Mouse (Mus musculus) stomach, postnatal 0 days (tissue): Measurements from ENCODE around the gene Ino80b. TPM values are rescaled to one million over a fixed set of nuclear protein-coding genes. Genes with fewer than 3 reads are reported as not detected.

Experiments used
- ATAC-seq: fragments of 200-750 bp; cut with Nextera tagmentation; 2 replicates; pipeline ENCODE4 v1.8.0; 2017; ENCODE audit not compliant: low FRiP score, low TSS enrichment
- DNase-seq: peaks from one replicate; pipeline ENCODE4 v3.0.0-alpha.2; 2016; ENCODE audit warnings: low spot score
- H3K27ac ChIP-seq: fragments of 300-500 bp; sonication (generic); replicated peaks from 2 replicates; pipeline ENCODE4 v1.5.1; 2014; ENCODE audit warnings: mild to moderate bottlenecking, control low read depth
- H3K27me3 ChIP-seq: fragments of 300-500 bp; sonication (generic); 2 replicates; pipeline ENCODE4 v1.6.1; 2014; ENCODE audit warnings: low read length; ENCODE audit not compliant: control insufficient read depth, insufficient read depth
- H3K36me3 ChIP-seq: fragments of 300-500 bp; sonication (generic); 2 replicates; pipeline ENCODE4 v1.6.1; 2014; ENCODE audit warnings: low read length, mixed read lengths; ENCODE audit not compliant: control insufficient read depth, insufficient read depth
- H3K4me1 ChIP-seq: fragments of 300-500 bp; sonication (generic); replicated peaks from 2 replicates; pipeline ENCODE4 v1.6.1; 2014; ENCODE audit warnings: antibody characterized with exemption; ENCODE audit not compliant: control insufficient read depth, insufficient read depth
- H3K4me2 ChIP-seq: fragments of 300-500 bp; sonication (generic); replicated peaks from 2 replicates; pipeline ENCODE4 v1.6.1; 2014; ENCODE audit warnings: low read depth, mild to moderate bottlenecking, control low read depth, moderate library complexity
- H3K4me3 ChIP-seq: fragments of 300-500 bp; sonication (generic); 2 replicates; pipeline ENCODE4 v1.5.1; 2014; ENCODE audit warnings: low read depth, low read length, control low read depth
- H3K9ac ChIP-seq: fragments of 300-500 bp; sonication (generic); 2 replicates; pipeline ENCODE4 v1.6.1; 2014; ENCODE audit warnings: mild to moderate bottlenecking, low read length, control low read depth, mixed read lengths
- H3K9me3 ChIP-seq: fragments of 300-500 bp; sonication (generic); 2 replicates; pipeline ENCODE4 v1.6.1; 2016; ENCODE audit warnings: low read length; ENCODE audit not compliant: control insufficient read depth
- CTCF ChIP-seq: IDR thresholded peaks from 2 replicates; pipeline ENCODE4 v1.5.1; 2016; ENCODE audit warnings: antibody characterized with exemption, low read depth, mild to moderate bottlenecking, moderate library complexity
- EP300 ChIP-seq: optimal IDR thresholded peaks from 2 replicates; pipeline ENCODE3; 2016; ENCODE audit warnings: antibody characterized with exemption
- WGBS: fragments of 180-500 bp; shearing (Covaris S2); extraction: QIAGEN DNeasy Blood & Tissue Kit; methylation state at CpG from one replicate; pipeline ENCODE4 v1.1.7; 2014; 5-methylcytosine and 5-hydroxymethylcytosine counted together
- polyA plus RNA-seq: library from polyadenylated mRNA; unstranded; fragments of >200 nt; fragmentation: Nextera tagmentation; extraction: Ambion mirVana; gene quantifications from 2 replicates; pipeline ENCODE4 v1.2.1, GENCODE M21; 2015

The Ino80b gene
- polyA plus RNA-seq, 1 experiment from 2014 or later: 7.7 TPM

DNA sequence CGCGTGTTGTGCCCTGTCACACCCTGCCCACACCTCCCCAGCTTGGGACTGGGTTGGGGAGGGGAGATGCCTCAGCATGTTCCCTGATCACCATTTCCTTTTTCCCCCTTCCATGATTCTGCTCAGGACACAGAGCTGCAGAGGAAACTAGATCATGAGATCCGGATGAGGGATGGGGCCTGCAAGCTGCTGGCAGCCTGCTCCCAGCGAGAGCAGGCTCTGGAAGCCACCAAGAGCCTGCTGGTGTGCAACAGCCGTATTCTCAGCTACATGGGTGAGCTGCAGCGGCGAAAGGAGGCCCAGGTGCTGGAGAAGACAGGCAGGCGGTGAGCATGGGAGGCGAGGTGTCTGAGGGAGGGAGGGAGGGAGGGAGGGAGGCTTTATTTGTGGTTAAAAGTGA lies 20.6 kb upstream of the Ino80b start:
- H3K4me2 ChIP-seq: no peak overlapping the region
- TF ChIP-seq EP300 (no peak), CTCF (no peak)
- no peaks in the 10 kb centered on the region for H3K27me3 ChIP-seq
- DNase-seq (no peak), ATAC-seq (no peak)
- 42% methylated on average over 9 of the region's 9 CpGs for WGBS
- 0 out of 2 replicates have a peak overlapping the region, but pooled peaks have one; percentile 18 for H3K27ac ChIP-seq
- peaks cover 10% of the 10 kb centered on the region; the same call in 1 of the 2 replicates for H3K36me3 ChIP-seq
- H3K9ac ChIP-seq: no peak overlapping the region
- peaks cover 4% of the 10 kb centered on the region; the same call in 1 of the 2 replicates for H3K4me1 ChIP-seq
- H3K4me3 ChIP-seq: no peak overlapping the region
- H3K9me3 ChIP-seq: no peaks in the 10 kb centered on the region

DNA sequence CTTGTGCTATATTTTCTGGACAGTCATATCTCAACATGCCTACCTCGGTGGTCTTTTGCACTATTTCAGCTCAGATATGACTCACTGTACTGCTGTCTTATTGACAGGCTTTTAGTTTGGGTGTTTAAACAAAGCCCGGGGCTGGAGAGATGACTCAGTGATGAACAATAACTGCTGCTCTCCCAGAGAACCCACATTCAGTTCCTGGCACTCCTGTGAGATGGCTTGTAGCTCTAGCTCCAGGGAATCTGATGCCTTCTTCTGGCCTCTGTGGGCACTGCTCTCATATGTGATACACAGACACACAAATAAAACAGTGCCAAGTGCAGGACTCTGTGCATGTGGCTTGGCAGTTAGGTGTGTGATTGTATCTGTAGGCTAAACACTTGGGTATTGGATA lies 20.0 kb upstream of the Ino80b start:
- Histone ChIP-seq H3K9ac (no peak overlapping the region), H3K4me2 (no peak overlapping the region), H3K4me3 (no peak overlapping the region), H3K27me3 (no peaks in the 10 kb centered on the region), H3K36me3 (peaks cover 10% of the 10 kb centered on the region; the same call in 1 of the 2 replicates), H3K4me1 (peaks cover 4% of the 10 kb centered on the region; the same call in 1 of the 2 replicates), H3K27ac (no peak overlapping the region), H3K9me3 (no peaks in the 10 kb centered on the region)
- 31% methylated on average over 2 of the region's 2 CpGs for WGBS
- TF ChIP-seq CTCF (peak; percentile 30; the same call in 1 of the 2 replicates), EP300 (no peak)
- ATAC-seq (no peak), DNase-seq (no peak)

DNA sequence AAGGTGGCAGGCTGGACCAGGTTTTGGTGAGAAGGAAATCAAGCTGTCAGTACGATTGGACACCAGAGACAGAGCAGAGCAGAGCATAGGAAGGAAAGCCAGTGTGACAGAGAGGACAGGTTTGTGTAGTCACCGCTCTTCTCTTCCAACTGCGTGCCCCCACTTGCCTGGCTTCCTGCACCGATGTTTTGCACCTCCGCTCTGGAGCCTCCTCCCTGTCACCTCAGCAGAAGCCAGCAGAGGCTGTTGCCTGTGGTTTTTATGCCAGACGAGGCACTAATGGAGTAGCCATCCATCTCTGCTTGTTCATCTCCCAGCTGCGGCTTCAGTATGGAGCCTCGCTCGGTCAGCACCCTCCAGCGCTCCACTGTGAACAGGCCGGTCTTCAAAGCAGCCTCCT lies 17.7 kb upstream of the Ino80b start:
- Histone ChIP-seq H3K36me3 (peaks cover 3% of the 10 kb centered on the region; the same call in 1 of the 2 replicates), H3K9ac (no peak overlapping the region; the same call in 1 of the 2 replicates), H3K9me3 (no peaks in the 10 kb centered on the region), H3K4me3 (no peak overlapping the region), H3K4me1 (peaks cover 6% of the 10 kb centered on the region), H3K4me2 (no peak overlapping the region), H3K27ac (peak overlapping the region; percentile 79), H3K27me3 (no peaks in the 10 kb centered on the region)
- DNase-seq: no peak
- 61% methylated on average over 11 of the region's 11 CpGs for WGBS
- no peak for ATAC-seq
- TF ChIP-seq CTCF (no peak), EP300 (no peak)

DNA sequence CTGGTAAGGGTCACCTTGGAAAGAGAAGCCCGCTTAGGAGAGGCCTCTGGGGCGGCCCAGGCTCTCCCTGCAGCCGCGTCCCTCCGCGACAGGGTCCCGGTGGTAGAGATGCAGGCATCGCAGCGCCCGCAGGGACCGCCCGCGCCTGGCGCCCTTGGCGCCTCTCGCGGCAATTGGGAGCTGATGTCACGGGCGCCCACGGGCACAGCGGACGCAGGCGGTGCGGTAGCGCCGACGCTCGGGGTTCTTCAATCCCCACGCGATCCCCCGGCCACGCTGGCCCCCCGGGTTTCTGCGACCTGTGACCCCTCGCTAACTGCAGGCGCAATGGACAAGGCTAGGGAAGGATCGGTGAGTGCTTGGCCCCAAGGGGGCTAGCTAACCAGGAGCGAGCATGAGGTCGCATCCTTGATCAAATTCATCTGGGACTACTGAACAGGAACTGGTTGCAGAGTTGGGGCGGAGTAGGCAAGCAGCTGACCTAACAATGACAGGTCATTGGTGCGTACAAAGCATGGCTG lies 17.0 kb upstream of the Ino80b start:
- peak overlapping the region; percentile 79 for H3K27ac ChIP-seq
- peak overlapping the region; percentile 54 for H3K9ac ChIP-seq
- WGBS: 13% methylated on average over 34 of the region's 41 CpGs
- peak overlapping the region; percentile 28 for H3K4me3 ChIP-seq
- H3K36me3 ChIP-seq: peaks cover 3% of the 10 kb centered on the region; the same call in 1 of the 2 replicates
- no peak for TF ChIP-seq EP300
- TF ChIP-seq CTCF: no peak
- H3K9me3 ChIP-seq: no peaks in the 10 kb centered on the region
- peaks cover 6% of the 10 kb centered on the region for H3K4me1 ChIP-seq
- peak; percentile 40 for DNase-seq
- H3K4me2 ChIP-seq: peak overlapping the region; percentile 58
- H3K27me3 ChIP-seq: no peaks in the 10 kb centered on the region
- ATAC-seq: no peak; the same call in 1 of the 2 replicates

DNA sequence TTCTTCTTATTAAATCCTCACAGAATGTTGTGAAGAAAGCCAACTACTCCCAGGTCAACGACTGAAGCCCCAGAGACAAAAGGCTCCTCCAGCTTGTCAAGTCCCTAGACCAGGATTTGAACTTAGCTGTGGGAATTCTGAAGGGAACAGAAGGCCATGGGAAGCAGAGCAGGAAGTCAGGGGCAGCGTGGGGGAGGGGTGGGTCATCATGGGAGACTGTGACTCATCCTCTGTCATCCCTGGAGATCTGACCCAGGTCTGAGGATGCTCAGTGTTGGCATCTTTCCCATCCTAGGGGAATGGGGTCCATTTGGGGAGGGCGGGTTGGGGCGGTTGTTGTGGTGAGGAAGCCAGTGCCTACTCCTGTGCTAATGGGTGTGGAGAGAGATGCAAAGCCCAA lies 16.4 kb upstream of the Ino80b start:
- ATAC-seq (no peak), DNase-seq (no peak)
- no peak overlapping the region; the same call in 1 of the 2 replicates for H3K4me3 ChIP-seq
- H3K9me3 ChIP-seq: no peaks in the 10 kb centered on the region
- 36% methylated on average over 4 of the region's 4 CpGs for WGBS
- peaks cover 6% of the 10 kb centered on the region for H3K4me1 ChIP-seq
- no peaks in the 10 kb centered on the region for H3K27me3 ChIP-seq
- H3K36me3 ChIP-seq: peaks cover 3% of the 10 kb centered on the region; the same call in 1 of the 2 replicates
- TF ChIP-seq CTCF: no peak
- no peak for TF ChIP-seq EP300
- peak overlapping the region; percentile 79 for H3K27ac ChIP-seq
- no peak overlapping the region for H3K9ac ChIP-seq
- peak overlapping the region; percentile 58 for H3K4me2 ChIP-seq

DNA sequence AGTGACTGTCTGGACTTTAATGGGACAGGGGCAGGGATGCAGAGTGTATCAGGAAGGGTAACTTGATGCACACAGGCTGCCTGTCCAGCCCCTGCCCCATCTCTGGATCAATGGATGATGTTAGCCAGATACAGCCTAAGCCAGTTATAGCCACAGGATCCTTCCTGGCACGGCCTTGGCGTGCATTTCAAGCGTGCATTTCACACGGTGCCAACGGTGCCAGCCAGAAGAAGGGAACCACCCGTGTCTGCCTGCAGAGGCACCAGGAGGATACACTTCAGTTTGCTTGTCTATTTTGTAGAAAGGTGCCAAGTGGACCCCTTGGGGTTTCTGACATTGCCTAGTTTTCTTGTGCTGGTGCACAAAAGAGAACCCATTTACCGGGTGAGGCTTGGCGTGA lies 14.8 kb upstream of the Ino80b start:
- Histone ChIP-seq H3K4me3 (no peak overlapping the region), H3K27me3 (no peaks in the 10 kb centered on the region), H3K4me2 (no peak overlapping the region), H3K9ac (no peak overlapping the region), H3K9me3 (no peaks in the 10 kb centered on the region), H3K27ac (no peak overlapping the region), H3K4me1 (peaks cover 6% of the 10 kb centered on the region), H3K36me3 (no peaks in the 10 kb centered on the region)
- 89% methylated on average over 8 of the region's 8 CpGs for WGBS
- ATAC-seq (no peak), DNase-seq (no peak)
- TF ChIP-seq CTCF (no peak), EP300 (no peak)
